Mouse (Mus musculus): ENCODE data around the gene Mthfd1. TPM values are rescaled to one million over a fixed set of nuclear protein-coding genes. Genes with fewer than 3 reads are reported as not detected.

The Mthfd1 gene
- polyA plus RNA-seq (2014; fragmentation: Illumina TruSeq; extraction: RNeasy Lipid Tissue Mini Kit (QIAGEN cat#74804); ENCODE audit: low read depth, low replicate concordance) = 102 TPM

GRCm38 (mm10) chr12:76254725-76255498, at the start of gene Mthfd1:
Gene Mthfd1, plus strand, starts transcription at chr12:76255298.

GRCm38 (mm10) chr12:76246646-76247045, 8.5 kb upstream of the Mthfd1 start, which contains the start of gene Tex21:
Gene Tex21, minus strand, starts transcription at chr12:76246746.

GRCm38 (mm10) chr12:76324679-76325431, 69.8 kb downstream of the Mthfd1 start, which contains the start of gene Akap5:
Gene Akap5, plus strand, starts transcription at chr12:76324891.

Other genes with a start within 250 kb of the Mthfd1 start
- 0.12 TPM for gene Esr2, start 78.0 kb upstream of the Mthfd1 start, polyA plus RNA-seq (2014; fragmentation: Illumina TruSeq; extraction: RNeasy Lipid Tissue Mini Kit (QIAGEN cat#74804); ENCODE audit: low read depth, low replicate concordance)
- gene Tex21, start 8.6 kb upstream of the Mthfd1 start, polyA plus RNA-seq (2014; fragmentation: Illumina TruSeq; extraction: RNeasy Lipid Tissue Mini Kit (QIAGEN cat#74804); ENCODE audit: low read depth, low replicate concordance) = not detected
- gene Akap5, start 69.6 kb downstream of the Mthfd1 start, polyA plus RNA-seq (2014; fragmentation: Illumina TruSeq; extraction: RNeasy Lipid Tissue Mini Kit (QIAGEN cat#74804); ENCODE audit: low read depth, low replicate concordance) = 0.40 TPM
- 14.6 TPM for gene Zbtb25, start 114.3 kb downstream of the Mthfd1 start, polyA plus RNA-seq (2014; fragmentation: Illumina TruSeq; extraction: RNeasy Lipid Tissue Mini Kit (QIAGEN cat#74804); ENCODE audit: low read depth, low replicate concordance)
- 8.0 TPM for gene Zbtb1, start 115.0 kb downstream of the Mthfd1 start, polyA plus RNA-seq (2014; fragmentation: Illumina TruSeq; extraction: RNeasy Lipid Tissue Mini Kit (QIAGEN cat#74804); ENCODE audit: low read depth, low replicate concordance)
- 5.1 TPM for gene Hspa2, start 148.9 kb downstream of the Mthfd1 start, polyA plus RNA-seq (2014; fragmentation: Illumina TruSeq; extraction: RNeasy Lipid Tissue Mini Kit (QIAGEN cat#74804); ENCODE audit: low read depth, low replicate concordance)
- gene Ppp1r36, start 162.2 kb downstream of the Mthfd1 start, polyA plus RNA-seq (2014; fragmentation: Illumina TruSeq; extraction: RNeasy Lipid Tissue Mini Kit (QIAGEN cat#74804); ENCODE audit: low read depth, low replicate concordance) = 0.49 TPM

Measured in kidney, adult 10 weeks (tissue).